Mouse (Mus musculus): ENCODE results near the gene Ift172. TPM values are rescaled to one million over a fixed set of nuclear protein-coding genes. Genes with fewer than 3 reads are reported as not detected.

Gene Ift172
- total and polyA plus RNA-seq, 3 experiments: 15.3 to 21.8 TPM; not detected in 1

DNA sequence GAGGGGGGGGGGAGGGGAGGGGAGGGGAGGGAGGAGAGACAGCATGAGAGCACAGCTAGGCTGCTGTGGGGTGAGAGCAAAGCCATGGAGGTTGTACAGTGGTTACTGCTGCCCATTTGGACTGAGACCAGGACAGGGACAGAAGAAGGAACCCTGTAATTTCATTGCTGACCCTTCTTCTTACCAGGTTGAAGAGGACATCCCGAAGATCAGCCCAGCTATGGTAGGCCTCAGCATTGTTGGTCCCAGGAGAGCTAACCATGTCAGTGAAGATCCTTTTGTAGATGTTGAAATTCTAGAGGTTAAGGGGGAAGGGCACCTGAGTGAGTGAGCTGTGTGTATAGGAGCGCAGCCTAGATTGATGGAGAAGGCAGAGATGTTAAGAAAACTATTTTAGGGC, 35.5 kb downstream of the Ift172 start:
- Histone ChIP-seq H3K36me3 (ENCODE audit: control insufficient read depth in 1 of 2, insufficient read depth in 2 of 2, low read length in 2 of 2) (no peaks in the 10 kb centered on the region; a peak in 1 of 4 replicates), H3K9ac (ENCODE audit: control insufficient read depth, low read depth, low read length, poor library complexity, severe bottlenecking) (no peak overlapping the region), H3K9me3 (replicated peaks; ENCODE audit: insufficient read depth, low read length) (no peaks in the 10 kb centered on the region), H3K27me3 (ENCODE audit: control insufficient read depth in 1 of 2, insufficient read depth in 2 of 2, low read length in 2 of 2) (no peaks in the 10 kb centered on the region), H3K27ac (ENCODE audit: control insufficient read depth, low read depth, low read length) (no peak overlapping the region), H3K4me3 (ENCODE audit: control insufficient read depth in 1 of 2, insufficient read depth in 1 of 2, low read depth in 2 of 2, low read length in 2 of 2) (no peak overlapping the region), H3K79me2 (ENCODE audit: control insufficient read depth, insufficient read depth, low read length, poor library complexity) (no peaks in the 10 kb centered on the region), H3K4me1 (ENCODE audit: control insufficient read depth in 1 of 2, insufficient read depth in 2 of 2, low read length in 2 of 2) (no peaks in the 10 kb centered on the region)
- no peak for DNase-seq (ENCODE audit: low read depth, low spot score)
- TF ChIP-seq ZKSCAN1 (IDR thresholded peaks at IDR 0.05; ENCODE audit: low read depth, low read length) (no peak), POLR2A (IDR thresholded peaks at IDR 0.05; ENCODE audit: control insufficient read depth in 1 of 2, insufficient read depth in 1 of 2, low read depth in 1 of 2, low read length in 2 of 2, poor library complexity in 1 of 2) (no peak), SMC3 (IDR thresholded peaks at IDR 0.05; ENCODE audit: low read depth, low read length) (no peak), NRF1 (IDR thresholded peaks at IDR 0.05; ENCODE audit: insufficient read depth, low read depth, low read length, poor library complexity, severe bottlenecking) (no peak), GATA1 (IDR thresholded peaks at IDR 0.05; ENCODE audit: low read depth, low read length) (no peak), MAZ (IDR thresholded peaks at IDR 0.05; ENCODE audit: low read depth, low read length) (no peak), UBTF (IDR thresholded peaks at IDR 0.05; ENCODE audit: borderline replicate concordance, insufficient read depth, low read depth, low read length) (no peak), USF1 (IDR thresholded peaks at IDR 0.05; ENCODE audit: low read depth, low read length) (no peak), USF2 (IDR thresholded peaks at IDR 0.05; ENCODE audit: borderline replicate concordance in 1 of 2, insufficient read depth in 1 of 2, low read depth in 1 of 2, low read length in 2 of 2) (no peak), E2F4 (IDR thresholded peaks at IDR 0.05; ENCODE audit: borderline replicate concordance, low read depth, low read length) (no peak)

DNA sequence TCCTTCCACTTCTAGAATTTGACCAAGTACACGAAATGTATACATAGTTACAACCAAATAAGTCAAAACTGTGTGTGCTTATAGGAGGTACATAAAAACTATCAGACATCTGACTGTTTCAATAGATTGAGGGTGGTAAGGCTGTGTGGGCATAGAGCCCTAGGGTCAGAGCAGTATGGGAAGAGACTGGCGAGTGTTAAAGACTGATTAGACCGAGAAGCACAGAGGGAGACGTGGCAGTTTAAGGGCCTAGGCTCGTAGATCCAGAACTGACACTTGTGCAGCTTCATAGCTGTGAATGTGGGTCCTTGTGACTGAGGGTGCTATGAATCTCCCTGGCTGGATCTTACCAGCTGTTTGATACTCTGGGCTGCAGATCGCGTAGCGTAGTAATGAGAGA, 36.0 kb downstream of the Ift172 start:
- no peak overlapping the region for H3K9ac ChIP-seq (ENCODE audit: control insufficient read depth, low read depth, low read length, poor library complexity, severe bottlenecking)
- TF ChIP-seq GABPA (IDR thresholded peaks at IDR 0.05; ENCODE audit: low read depth, low read length) (no peak), CHD2 (IDR thresholded peaks at IDR 0.05; ENCODE audit: low read length) (no peak), ZNF384 (IDR thresholded peaks at IDR 0.05; ENCODE audit: low read depth, low read length) (no peak), MAFK (IDR thresholded peaks at IDR 0.05; ENCODE audit: borderline replicate concordance, low read depth, low read length) (no peak), TBP (IDR thresholded peaks at IDR 0.05; ENCODE audit: low read depth, low read length) (no peak), POLR2A (IDR thresholded peaks at IDR 0.05; ENCODE audit: control insufficient read depth in 1 of 2, insufficient read depth in 1 of 2, low read depth in 1 of 2, low read length in 2 of 2, poor library complexity in 1 of 2) (no peak), TAL1 (IDR thresholded peaks at IDR 0.05; ENCODE audit: low read length) (no peak), GATA1 (IDR thresholded peaks at IDR 0.05; ENCODE audit: low read depth, low read length) (no peak), MYB (IDR thresholded peaks at IDR 0.05; ENCODE audit: low read depth, low read length) (no peak), BHLHE40 (IDR thresholded peaks at IDR 0.05; ENCODE audit: borderline replicate concordance, low read depth, low read length) (no peak), MXI1 (IDR thresholded peaks at IDR 0.05; ENCODE audit: low read depth, low read length) (no peak), UBTF (IDR thresholded peaks at IDR 0.05; ENCODE audit: borderline replicate concordance, insufficient read depth, low read depth, low read length) (no peak)
- no peaks in the 10 kb centered on the region; a peak in 1 of 4 replicates for H3K36me3 ChIP-seq (ENCODE audit: control insufficient read depth in 1 of 2, insufficient read depth in 2 of 2, low read length in 2 of 2)
- no peak overlapping the region for H3K27ac ChIP-seq (ENCODE audit: control insufficient read depth, low read depth, low read length)
- no peaks in the 10 kb centered on the region for H3K27me3 ChIP-seq (ENCODE audit: control insufficient read depth in 1 of 2, insufficient read depth in 2 of 2, low read length in 2 of 2)
- H3K4me3 ChIP-seq (ENCODE audit: control insufficient read depth in 1 of 2, insufficient read depth in 1 of 2, low read depth in 2 of 2, low read length in 2 of 2): no peak overlapping the region
- no peaks in the 10 kb centered on the region for H3K9me3 ChIP-seq (replicated peaks; ENCODE audit: insufficient read depth, low read length)
- H3K79me2 ChIP-seq (ENCODE audit: control insufficient read depth, insufficient read depth, low read length, poor library complexity): no peaks in the 10 kb centered on the region
- no peaks in the 10 kb centered on the region for H3K4me1 ChIP-seq (ENCODE audit: control insufficient read depth in 1 of 2, insufficient read depth in 2 of 2, low read length in 2 of 2)
- DNase-seq (ENCODE audit: low read depth, low spot score): no peak
